Mouse (Mus musculus): ENCODE measurements around the gene Zfp36l2. TPM values are rescaled to one million over a fixed set of nuclear protein-coding genes. Genes with fewer than 3 reads are reported as not detected.
A peak's percentile ranks its signal among the peaks of the same experiment; 100 is the strongest.
"Not testable (repeated sequence)": the region's sequence is repeated elsewhere in the genome, so short reads cannot be mapped to it uniquely, and the experiment has no call there.

The Zfp36l2 gene
- 10 to 100 TPM; 19.9 to 27.1 (median 24.2) TPM for total RNA-seq (2022)

DNA sequence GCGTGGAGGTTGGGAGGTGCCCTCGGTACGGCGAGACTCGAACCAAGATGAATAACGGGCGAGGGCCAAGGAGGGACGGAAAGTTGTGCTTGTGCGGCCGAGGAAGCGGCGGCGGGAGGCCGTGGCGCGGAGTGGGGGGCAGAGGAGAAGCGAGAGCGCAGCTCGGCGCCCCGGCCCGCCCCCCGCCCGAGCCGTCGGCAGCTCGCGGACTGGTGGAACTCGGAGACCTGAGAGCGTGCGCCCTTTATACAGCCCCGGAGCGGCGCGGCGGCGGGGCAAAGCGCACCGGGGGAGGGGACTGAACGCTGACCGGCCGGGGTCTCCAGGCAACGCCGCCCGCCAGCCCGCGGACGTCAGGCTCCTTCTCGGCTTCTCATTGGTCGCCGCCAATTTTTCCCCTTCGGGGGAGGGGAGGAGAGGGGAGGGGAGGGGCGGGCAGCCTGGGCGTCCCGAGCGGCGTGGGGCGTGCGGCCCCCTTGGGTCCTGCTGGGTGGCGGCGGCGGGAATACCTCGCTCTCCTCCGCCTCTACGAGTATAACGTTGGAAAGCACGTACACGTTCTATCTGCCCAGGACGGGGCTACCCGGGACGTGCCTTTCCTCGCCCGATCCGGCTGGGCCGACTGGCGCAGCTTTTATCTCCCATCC, at the start of gene Zfp36l2:
Zfp36l2 (minus strand) TSS at position 221 of the 647 bp plus-strand sequence.
- peak; percentile 69 to 86 for DNase-seq (ENCODE audit: low spot score in 2 of 2)

DNA sequence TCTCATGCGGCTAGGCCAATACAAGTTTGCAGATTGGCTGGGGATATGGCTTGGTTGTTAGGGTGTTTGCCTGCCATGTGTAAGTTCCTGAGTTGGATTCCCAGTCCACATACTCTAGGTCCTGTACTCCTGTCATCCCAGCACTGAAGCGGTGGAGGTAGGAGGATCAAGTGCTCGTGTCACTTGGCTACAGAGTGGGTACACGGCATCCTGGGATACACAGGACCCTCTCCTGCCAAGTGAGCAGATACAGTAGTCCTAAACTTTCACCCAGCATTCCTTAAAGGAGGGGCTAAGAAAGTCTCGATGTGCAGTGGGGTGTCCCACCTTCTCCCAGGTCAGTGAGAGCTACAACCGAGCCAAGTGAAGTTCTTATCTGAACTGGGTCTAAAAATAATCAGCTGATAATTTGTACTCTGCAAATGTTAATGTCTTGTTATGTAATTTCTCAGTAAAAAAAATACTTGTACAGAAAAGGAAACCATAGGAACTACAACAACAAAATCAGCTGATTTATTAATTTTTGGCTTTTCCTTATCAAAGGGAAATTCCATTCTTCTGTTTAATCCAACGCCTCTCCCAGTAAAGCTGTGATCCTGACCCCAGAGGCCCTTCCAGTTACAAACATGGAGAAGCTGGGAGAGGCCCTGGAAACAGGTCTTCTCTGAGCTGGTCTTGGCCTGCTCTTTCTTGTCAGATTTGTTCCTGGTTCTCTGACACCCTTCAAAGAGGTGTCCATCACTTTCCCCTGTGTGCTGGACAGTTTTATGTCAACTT, 49.2 kb upstream of the Zfp36l2 start:
- DNase-seq (ENCODE audit: low spot score in 2 of 2) = no peak

DNA sequence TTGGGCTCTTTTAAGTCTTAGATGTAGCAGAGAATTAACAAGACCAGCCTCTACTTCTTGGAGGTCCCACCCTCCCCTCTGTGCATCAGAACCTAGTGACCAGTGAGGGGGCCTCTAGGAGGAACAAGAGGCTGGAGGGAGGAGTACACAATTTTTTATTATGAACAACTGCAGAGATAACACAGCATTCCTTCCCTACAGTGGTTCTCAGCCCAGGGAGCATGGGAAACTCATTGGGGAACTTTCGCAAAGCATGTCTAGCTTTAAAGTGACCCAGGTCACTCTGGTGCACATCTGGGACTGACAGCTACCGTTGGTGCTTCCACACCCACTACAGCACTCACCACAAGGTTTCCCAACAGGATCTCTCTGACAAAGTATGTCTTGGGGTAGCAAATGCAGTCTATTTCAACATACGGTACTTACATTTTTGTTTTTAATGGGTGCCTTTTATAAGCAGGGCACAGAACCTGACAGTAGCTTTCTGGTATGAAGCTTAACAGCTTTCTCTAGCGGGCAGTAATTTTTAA, 47.7 kb upstream of the Zfp36l2 start:
- DNase-seq (ENCODE audit: low spot score in 2 of 2) = no peak

DNA sequence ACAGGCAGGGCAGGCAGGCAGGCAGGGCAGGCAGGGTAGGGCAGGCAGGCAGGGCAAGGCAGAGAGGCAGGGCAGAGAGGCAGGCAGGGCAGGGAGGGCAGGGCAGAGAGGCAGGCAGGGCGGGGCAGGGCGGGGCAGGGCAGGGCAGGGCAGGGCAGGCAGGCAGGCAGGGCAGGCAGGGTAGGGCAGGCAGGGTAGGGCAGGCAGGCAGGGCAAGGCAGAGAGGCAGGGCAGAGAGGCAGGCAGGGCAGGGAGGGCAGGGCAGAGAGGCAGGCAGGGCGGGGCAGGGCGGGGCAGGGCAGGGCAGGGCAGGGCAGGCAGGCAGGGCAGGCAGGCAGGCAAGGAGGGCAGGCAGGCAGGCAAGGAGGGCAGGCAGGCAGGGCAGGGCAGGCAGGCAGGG, 47.0 kb upstream of the Zfp36l2 start:
- DNase-seq (ENCODE audit: low spot score in 2 of 2) = not testable (repeated sequence)

DNA sequence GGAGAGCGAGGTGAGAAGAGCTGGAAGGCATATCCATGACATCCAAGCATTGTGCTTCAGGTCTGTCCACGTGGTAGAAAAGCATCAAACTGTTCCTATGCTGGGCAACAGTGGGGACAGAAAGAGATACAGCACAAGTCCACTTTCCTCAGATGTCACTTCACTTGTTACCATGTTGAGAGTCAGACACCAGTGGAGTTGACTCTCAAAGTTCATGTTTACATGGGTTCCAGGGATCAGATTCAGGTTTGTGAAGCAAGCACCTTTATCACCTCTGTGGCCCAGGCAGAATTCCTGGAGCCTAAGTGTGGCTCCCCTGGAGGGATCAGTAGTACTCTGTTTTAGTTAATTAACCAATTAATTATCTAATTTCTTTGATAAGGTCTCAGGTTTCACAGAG, 46.0 kb upstream of the Zfp36l2 start:
- no peak for DNase-seq (ENCODE audit: low spot score in 2 of 2)

DNA sequence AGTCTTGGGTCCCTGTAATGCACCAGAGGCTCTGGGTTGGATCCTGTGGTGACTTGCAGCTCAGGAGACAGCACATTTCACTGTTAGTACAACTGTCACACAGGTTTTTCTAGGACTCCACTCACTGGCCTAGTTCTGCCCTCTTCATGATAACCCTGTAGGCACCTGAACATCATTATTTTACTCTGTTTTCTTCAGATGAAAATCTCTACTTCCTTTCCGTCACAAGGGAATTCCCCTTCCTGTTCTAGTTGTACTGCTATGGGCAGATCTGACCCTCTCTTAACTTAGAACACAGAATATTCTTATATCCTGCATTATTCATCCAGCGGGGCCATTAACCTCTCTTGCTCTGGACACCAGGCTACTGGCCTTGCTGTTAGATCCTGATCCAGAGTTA, 43.6 kb upstream of the Zfp36l2 start:
- DNase-seq (ENCODE audit: low spot score in 2 of 2) = no peak

DNA sequence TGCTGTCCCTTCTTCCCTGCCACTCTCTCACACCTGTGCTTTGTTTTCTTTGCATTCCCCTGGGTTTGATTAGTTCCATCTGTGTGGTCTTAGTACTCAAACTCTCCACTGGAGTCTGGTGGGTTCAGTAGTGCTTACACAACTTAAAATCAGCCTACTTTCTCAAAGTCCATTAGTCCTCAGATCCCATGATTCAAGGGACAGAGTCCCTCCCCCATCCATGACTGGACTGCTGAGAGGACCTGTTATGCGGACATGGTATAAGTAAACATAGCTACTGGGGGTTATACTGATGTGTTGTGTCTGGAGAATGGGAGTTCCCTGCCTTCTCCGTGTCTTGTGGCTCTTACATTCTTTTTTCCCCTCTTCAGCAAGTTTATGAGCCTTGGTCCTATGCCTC, 40.5 kb upstream of the Zfp36l2 start:
- no peak for DNase-seq (ENCODE audit: low spot score in 2 of 2)

DNA sequence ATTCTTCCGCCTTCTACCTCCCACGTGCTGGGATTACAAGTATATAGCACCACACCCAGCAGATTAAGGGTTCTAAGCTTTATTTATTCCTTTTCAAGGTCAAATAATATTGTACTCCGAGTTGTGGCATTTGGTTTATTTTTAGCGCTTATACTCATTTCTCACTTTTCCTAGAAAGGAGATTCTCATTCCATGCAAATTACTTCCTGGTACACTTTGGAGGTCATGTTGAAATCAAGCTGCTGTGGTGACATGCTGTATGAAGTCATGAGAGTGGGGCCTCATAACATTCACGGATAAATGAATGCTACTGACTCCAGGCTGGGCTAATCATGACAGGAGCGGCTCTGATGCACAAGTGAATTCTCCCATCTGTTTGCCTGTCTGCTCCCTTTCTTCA, 38.9 kb upstream of the Zfp36l2 start:
- DNase-seq (ENCODE audit: low spot score in 2 of 2) = no peak

DNA sequence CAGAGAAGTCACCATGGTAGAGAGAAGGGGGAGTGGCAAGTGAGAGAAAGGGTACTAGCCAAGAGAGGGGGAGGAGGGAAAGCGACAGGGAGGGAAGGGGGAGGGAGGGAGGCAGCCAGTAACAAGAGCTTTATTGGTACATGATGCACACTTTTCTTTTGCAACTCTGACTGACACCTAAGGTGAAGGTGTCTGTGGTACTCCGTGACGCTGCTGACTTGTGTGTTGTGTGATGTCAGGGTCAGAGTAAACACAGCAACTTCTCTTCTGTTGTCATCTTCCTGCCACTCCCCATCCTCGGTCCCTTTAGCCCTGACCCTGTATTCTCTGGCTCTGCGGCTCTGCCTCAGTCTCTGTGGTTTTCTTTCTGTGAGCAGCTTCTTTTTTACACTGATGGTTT, 38.5 kb upstream of the Zfp36l2 start:
- no peak for DNase-seq (ENCODE audit: low spot score in 2 of 2)

DNA sequence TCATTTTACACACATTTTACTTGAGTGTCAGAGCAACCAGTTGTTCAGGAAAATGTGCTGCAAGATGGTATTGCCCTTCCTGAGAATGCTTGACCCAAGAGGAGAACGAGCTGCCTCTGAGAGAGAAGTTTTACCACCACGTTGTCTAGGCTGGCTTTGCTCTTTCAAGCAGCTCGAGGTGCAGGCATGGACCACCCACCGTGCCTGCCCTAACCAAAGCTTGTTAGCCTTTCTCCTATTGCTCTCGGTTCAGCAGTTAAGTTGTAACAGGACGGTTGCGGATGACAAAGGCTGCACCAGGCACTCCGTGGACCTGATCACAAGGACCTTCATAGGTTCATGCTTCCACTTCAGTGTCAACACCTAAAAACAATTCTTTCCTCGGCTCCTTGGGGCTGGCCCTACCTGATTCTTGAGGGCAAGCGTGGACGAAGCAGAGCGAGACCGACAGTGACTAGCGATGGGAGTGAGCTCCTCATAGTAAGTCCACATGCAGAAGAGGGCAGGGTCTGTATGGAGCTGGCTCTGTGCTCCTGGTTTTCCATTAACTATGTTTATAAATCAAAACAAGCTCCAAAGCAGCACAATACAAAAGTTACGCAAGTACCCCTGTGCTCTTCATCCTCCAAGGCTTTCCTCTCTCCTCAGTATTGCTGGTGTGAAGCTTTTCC, 36.6 kb upstream of the Zfp36l2 start:
- no peak for DNase-seq (ENCODE audit: low spot score in 2 of 2)

DNA sequence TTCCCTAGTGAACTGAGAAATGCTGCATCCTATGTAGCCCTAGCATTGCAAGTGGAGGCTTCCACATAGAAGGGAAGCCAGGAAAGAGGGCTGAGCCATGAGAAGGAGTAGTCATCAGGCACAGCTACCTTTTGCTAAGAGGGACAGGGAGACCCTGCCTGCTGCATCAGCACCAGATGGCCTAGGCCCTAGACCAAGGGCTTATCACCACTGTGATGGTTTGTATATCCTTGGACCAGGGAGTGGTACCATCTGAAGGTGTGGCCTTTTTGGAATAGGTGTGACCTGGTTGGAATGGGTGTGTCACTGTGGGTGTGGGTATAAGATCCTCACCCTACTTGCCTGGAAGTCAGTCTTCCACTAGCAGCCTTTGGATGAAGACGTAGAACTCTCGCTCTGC, 31.1 kb upstream of the Zfp36l2 start:
- not testable (repeated sequence) for DNase-seq (ENCODE audit: low spot score in 2 of 2)

DNA sequence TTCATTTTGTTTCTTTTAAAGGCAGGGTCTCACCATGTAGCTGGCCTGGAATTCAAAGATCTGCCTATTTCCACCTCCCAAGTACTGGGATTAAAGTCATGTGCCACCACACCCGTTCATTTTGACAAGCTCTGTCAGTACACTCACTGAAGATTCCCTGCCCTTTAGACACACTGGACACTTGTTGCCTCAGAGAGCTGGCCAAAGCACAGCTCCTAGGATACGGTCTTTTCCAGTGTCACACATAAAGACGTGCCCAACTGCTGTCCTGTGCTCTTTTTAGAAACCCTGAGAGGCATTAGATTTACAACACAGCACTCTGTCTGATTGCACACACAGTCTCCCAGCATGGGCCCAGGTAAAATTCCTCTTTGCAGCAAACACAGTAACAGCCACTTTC, 29.9 kb upstream of the Zfp36l2 start:
- no peak for DNase-seq (ENCODE audit: low spot score in 2 of 2)

DNA sequence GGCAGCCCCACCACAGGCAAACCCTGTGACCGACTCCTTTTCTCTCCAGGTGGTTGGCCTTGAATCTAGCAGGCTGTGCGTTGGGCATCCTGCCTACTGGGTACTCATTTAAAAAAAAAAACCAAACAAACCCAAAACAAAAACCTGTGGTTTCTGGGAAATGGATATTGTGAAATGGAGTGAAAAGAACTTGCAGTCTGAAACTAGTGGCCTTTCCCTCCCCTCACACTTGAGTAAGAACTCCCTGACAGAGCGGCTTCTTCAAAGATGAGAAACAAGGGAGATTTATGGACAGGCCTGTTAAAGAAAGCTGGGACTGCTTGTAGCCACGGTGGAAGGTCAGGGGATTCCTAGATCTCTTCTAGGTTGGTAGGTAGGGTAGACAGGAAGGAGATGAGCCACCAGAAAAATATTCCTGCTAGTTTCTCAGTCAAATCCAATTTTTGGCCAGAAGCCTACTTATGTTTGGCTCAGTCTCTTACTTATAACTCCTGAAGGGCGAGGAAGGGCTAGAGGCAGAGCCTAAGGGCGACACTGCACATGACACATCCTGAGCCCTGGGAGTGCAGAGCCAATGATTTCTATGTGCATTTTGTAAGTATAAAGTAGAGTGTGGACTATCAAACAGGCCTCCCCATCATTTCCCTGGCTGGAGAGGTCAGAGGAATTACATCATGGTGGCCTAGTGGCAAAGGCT, 27.7 kb upstream of the Zfp36l2 start:
- DNase-seq (ENCODE audit: low spot score in 2 of 2) = no peak

DNA sequence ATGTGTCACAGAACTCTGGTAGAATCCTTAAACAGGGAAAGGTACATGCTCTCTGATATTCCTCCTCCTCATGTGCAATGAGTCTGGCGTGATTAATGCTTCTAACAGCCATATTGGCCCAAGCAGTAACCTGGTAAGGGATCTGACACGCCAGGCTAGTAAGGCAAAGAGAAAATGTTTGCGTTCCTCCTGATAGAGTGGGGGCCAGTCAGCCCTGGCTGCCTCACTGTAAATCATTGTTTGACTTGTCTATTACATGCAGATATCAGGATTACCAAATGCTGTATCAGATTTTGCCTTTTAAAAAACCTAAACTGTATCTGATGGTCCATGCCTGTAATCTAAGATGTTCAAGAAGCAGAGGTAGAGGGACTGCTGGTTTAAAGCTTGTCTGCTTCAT, 25.7 kb upstream of the Zfp36l2 start:
- no peak for DNase-seq (ENCODE audit: low spot score in 2 of 2)

DNA sequence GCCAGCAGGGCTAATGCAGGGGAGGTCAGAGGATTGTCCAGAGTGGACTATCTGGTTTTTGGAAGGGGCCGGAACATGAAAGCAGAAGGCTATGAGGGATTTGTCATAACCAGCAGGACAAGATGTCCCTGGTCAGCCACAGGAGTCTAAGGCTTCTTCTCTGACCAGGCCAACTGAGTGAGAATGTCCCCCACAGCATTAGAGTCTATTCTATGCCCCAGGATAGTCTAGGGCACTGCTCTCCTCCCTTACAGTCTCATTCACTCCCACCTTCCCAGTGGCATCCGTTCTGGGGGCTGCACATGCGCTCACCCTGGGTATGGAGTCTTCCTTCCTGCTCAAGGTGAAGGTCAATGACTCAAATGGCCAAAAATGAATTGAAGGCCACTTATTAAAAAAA, 19.9 kb upstream of the Zfp36l2 start:
- DNase-seq (ENCODE audit: low spot score in 2 of 2) = no peak

DNA sequence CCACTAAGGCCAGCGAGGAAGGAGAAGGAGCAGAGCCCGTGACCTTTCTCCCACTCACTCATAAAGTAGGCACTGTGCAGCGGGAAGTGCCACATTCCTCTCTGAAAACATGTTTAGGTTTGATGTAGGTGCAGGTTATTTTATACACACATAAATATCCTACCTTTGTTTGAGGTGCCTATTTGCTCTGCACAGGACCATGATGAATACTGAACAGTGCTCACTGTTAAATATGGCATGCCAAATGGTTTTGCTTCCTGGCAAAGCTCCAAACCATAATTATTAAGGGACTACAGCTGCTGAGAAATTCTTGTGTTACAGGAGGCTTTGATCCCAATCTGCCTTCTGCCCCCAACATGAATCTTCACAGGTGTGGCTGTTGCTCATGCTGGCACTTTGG, 18.5 kb upstream of the Zfp36l2 start:
- DNase-seq (ENCODE audit: low spot score in 2 of 2) = no peak

DNA sequence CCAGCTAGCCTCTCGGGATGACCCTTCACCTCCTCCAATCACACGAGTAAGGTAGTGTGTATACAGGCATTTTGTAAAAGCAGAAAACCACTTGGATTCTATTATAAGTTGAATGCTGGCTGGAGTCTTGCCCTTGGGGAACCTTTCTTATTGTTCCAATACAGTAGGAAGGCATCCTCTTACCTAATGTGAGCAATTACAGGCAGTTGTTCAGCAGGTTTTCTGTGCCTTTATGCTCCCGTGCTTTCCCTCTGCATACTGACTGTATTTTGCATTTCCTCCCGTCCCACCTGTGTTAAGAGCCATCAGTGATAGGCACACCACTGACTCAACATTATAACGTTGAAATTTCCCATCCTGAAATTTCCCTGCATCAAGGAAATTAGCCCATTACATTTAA, 17.2 kb upstream of the Zfp36l2 start:
- no peak for DNase-seq (ENCODE audit: low spot score in 2 of 2)

DNA sequence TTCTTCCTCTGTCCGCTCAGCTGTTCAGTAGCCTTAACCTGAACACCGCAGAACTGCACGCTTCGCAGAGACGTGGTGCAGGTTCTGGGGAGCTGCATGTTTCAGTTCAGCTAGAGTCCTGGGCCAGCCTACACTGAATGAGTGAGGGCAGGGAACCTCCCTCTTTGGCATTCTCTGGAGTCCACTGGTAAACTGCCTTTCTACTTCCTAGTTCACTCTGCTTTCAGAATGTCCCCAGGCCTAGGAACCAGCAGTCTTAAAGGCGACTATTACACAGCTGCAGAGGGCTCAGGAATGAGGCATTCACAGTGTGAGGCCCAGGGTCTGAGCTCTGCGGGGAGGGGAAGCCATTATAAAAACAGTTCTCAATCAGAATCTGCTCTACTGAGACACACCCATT, 15.6 kb upstream of the Zfp36l2 start:
- no peak for DNase-seq (ENCODE audit: low spot score in 2 of 2)

DNA sequence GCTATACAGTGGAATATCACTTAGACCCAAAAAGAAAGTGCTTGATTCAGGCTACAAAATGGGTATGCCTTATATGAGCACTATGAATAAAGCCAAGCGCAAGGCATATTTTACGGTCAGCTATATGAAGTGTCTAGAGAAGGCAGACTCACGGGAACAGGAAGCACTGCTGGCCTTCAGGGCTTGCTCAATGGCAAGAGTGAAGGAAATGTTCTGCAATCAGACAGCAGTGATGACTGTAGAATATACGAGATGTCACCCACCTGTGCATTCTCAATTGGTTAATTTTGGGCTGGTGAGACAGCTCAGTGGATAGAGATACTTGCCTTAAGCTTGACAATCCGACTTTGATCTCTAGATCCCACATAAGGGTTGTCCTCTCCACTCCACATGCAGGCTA, 13.4 kb upstream of the Zfp36l2 start:
- DNase-seq (ENCODE audit: low spot score in 2 of 2) = no peak

DNA sequence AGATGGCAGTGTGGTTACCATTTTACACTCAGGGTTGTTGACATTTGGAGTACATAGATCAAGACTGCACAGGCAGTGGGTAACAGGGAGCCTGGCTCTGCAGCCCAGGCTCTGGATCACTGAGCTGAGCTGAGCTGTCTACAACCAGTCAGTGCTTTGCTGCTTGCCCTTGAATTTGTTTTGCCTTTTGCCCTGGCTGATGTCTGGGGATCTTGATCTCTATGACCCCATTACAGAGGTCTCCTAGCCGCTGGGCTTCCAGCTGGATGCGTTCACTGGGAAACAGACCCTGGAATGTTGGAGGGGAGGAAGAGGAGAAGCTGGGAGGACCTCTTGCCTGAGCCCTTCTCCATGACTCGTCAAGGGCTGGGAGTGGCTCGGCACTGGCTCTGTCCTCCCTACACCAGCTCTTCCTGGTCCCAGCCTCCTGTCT, 10.2 kb upstream of the Zfp36l2 start:
- no peak for DNase-seq (ENCODE audit: low spot score in 2 of 2)

DNA sequence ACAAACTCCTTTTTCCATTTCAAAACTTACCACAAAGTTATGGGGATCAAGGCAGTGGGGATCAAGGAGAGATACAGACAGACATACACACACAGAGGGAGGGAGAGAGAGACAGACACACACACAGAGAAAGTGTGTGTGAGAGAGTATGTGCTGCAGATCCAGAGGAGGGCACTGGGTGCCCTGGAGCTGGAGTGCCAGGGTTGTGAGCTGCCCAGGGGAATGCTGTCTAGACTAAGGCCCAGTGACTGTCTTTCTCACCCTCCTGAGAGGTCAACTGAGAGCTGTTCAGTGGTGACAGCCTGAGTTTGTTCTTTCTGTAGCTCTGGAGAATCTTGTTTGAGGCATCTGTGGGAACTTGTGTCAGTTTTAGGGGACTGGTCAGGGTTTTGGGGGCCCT, 8.6 kb upstream of the Zfp36l2 start:
- no peak for DNase-seq (ENCODE audit: low spot score in 2 of 2)

DNA sequence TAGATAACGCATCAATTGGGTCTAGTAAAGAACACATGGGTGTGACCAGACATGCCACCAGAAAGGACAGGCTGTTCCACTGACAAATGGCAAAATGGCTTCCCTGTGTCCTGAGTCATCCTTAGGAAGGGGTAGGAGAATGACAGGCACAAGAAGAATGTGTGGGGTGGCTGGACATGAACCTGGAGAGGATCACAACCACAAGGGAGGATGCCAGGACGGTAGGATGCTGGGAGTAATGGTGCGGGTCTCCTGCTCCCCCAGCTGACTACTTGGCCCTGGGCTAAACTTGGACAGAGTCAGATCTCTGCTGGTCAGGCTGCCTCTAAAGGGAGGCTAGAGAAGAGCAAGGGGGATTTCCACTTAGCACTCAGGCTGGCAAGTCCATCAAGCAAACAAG, 8.1 kb upstream of the Zfp36l2 start:
- DNase-seq (ENCODE audit: low spot score in 2 of 2) = no peak

All from left cerebral cortex, adult 8-10 months (tissue).